Mouse (Mus musculus) gastrocnemius, postnatal 36 days (tissue): ENCODE data around the gene Fam186b. TPM values are rescaled to one million over a fixed set of nuclear protein-coding genes. Genes with fewer than 3 reads are reported as not detected.
"Not testable (repeated sequence)": the region's sequence is repeated elsewhere in the genome, so short reads cannot be mapped to it uniquely, and the experiment has no call there.

Source experiments
- DNase-seq, 2 experiments: peaks; one replicate each; pipeline ENCODE4 v3.0.0; 2022
- intact Hi-C: fragments of 180-260 bp; cut with DNase I; formaldehyde crosslinking; loops from one replicate; pipeline ENCODE4 v1.15.1; 2025
- total RNA-seq, 2 experiments: library from RNA; stranded (reverse); gene quantifications; 2 replicates each; pipeline ENCODE4 v1.2.3; 2021

Gene Fam186b
- total RNA-seq, 2 experiments from 2014 or later: not detected

- intact Hi-C loops: loop anchor here (2.0 kb wide), 1 partner anchor 50 kb away; no protein-coding TSS in a partner anchor
- DNase-seq: no peak
Observed at GRCm38 (mm10) chr15:99264363-99264762, 31.3 kb downstream of the Fam186b start.

GRCm38 (mm10) chr15:99262702-99263101 lies 33.0 kb downstream of the Fam186b start:
- no peak for DNase-seq
- intact Hi-C loops: no loop called here

GRCm38 (mm10) chr15:99259730-99260252 lies 35.9 kb downstream of the Fam186b start:
- peak; percentile 49 to 73 for DNase-seq
- intact Hi-C loops: no loop called here

GRCm38 (mm10) chr15:99259167-99259729 lies 36.4 kb downstream of the Fam186b start:
- DNase-seq: no peak
- intact Hi-C loops: no loop called here

- no peak for DNase-seq
- intact Hi-C loops: no loop called here
Observed at GRCm38 (mm10) chr15:99255241-99255749, 40.4 kb downstream of the Fam186b start.

- intact Hi-C loops: no loop called here
- no peak for DNase-seq
Observed at GRCm38 (mm10) chr15:99254477-99255005, 41.1 kb downstream of the Fam186b start.

GRCm38 (mm10) chr15:99253772-99254171 lies 41.9 kb downstream of the Fam186b start:
- intact Hi-C loops: no loop called here
- DNase-seq: no peak

- DNase-seq, intact Hi-C loops: not testable (repeated sequence)
Observed at GRCm38 (mm10) chr15:99253175-99253479, 42.6 kb downstream of the Fam186b start.

GRCm38 (mm10) chr15:99252381-99253174 lies 43.1 kb downstream of the Fam186b start:
- peak in 1 of 2 experiments; percentile 56 for DNase-seq
- intact Hi-C loops: no loop called here

- intact Hi-C loops: no loop called here
- peak; percentile 97 for DNase-seq
Observed at GRCm38 (mm10) chr15:99251626-99252380, 43.9 kb downstream of the Fam186b start, which contains the start of gene Mcrs1. Mcrs1 (minus strand) TSS chr15:99251961.

- DNase-seq, intact Hi-C loops: not testable (repeated sequence)
Observed at GRCm38 (mm10) chr15:99251111-99251510, 44.6 kb downstream of the Fam186b start.

GRCm38 (mm10) chr15:99249938-99250337 lies 45.8 kb downstream of the Fam186b start:
- no peak for DNase-seq
- intact Hi-C loops: no loop called here

- DNase-seq: peak in 1 of 2 experiments; percentile 51
- intact Hi-C loops: no loop called here
Observed at GRCm38 (mm10) chr15:99248972-99249371, 46.7 kb downstream of the Fam186b start.

GRCm38 (mm10) chr15:99246736-99247135 lies 49.0 kb downstream of the Fam186b start:
- intact Hi-C loops, DNase-seq: not testable (repeated sequence)

- intact Hi-C loops: no loop called here
- no peak for DNase-seq
Observed at GRCm38 (mm10) chr15:99242045-99242444, 53.6 kb downstream of the Fam186b start.

GRCm38 (mm10) chr15:99241249-99241648 lies 54.4 kb downstream of the Fam186b start:
- intact Hi-C loops: no loop called here
- DNase-seq: no peak

GRCm38 (mm10) chr15:99240129-99240528 lies 55.6 kb downstream of the Fam186b start:
- DNase-seq: no peak
- intact Hi-C loops: no loop called here

- intact Hi-C loops: no loop called here
- no peak for DNase-seq
Observed at GRCm38 (mm10) chr15:99238006-99238405, 57.7 kb downstream of the Fam186b start.

GRCm38 (mm10) chr15:99234326-99235010 lies 61.2 kb downstream of the Fam186b start:
- DNase-seq: no peak
- intact Hi-C loops: no loop called here

- no peak for DNase-seq
- intact Hi-C loops: no loop called here
Observed at GRCm38 (mm10) chr15:99233719-99234118, 62.0 kb downstream of the Fam186b start.
